Mouse (Mus musculus) kidney, postnatal 0 days (tissue): ENCODE measurements at regions not wholly inside any gene's neighbourhood (a gene's known extent, or its start where the extent isn't known, plus 50 kb on each side); places are given as distances from the start of the nearest gene placed in this dataset.
A peak's percentile ranks its signal among the peaks of the same experiment; 100 is the strongest.

Source experiments
- ATAC-seq: fragments of 200-750 bp; cut with Nextera tagmentation; replicated peaks from 2 replicates; pipeline ENCODE4 v1.8.0; 2017; ENCODE audit warnings: low read depth, moderate number of reproducible peaks, moderate TSS enrichment, moderate library complexity; ENCODE audit not compliant: low FRiP score
- DNase-seq: peaks from one replicate; pipeline ENCODE4 v3.0.0-alpha.2; 2016; ENCODE audit warnings: low spot score
- H3K27ac ChIP-seq: fragments of 300-500 bp; sonication (generic); 2 replicates; pipeline ENCODE4 v1.5.1; 2014; ENCODE audit warnings: mild to moderate bottlenecking
- H3K27me3 ChIP-seq: fragments of 300-500 bp; sonication (generic); 2 replicates; pipeline ENCODE4 v1.6.1; 2014; ENCODE audit warnings: low read length, mixed read lengths; ENCODE audit not compliant: insufficient read depth
- H3K36me3 ChIP-seq: fragments of 300-500 bp; sonication (generic); 2 replicates; pipeline ENCODE4 v1.6.1; 2014; ENCODE audit warnings: low read length, mixed read lengths; ENCODE audit not compliant: insufficient read depth
- H3K4me1 ChIP-seq: fragments of 300-500 bp; sonication (generic); replicated peaks from 2 replicates; pipeline ENCODE4 v1.6.1; 2014; ENCODE audit warnings: antibody characterized with exemption, low read length, mixed read lengths; ENCODE audit not compliant: insufficient read depth
- H3K4me2 ChIP-seq: fragments of 300-500 bp; sonication (generic); 2 replicates; pipeline ENCODE4 v1.6.1; 2014; ENCODE audit warnings: mild to moderate bottlenecking, low read length, moderate library complexity, mixed read lengths
- H3K4me3 ChIP-seq: fragments of 300-500 bp; sonication (generic); replicated peaks from 2 replicates; pipeline ENCODE4 v1.5.1; 2014; ENCODE audit warnings: low read depth, low read length
- H3K9ac ChIP-seq: fragments of 300-500 bp; sonication (generic); 2 replicates; pipeline ENCODE4 v1.6.1; 2014; ENCODE audit warnings: low read depth, low read length
- H3K9me3 ChIP-seq: fragments of 300-500 bp; sonication (generic); replicated peaks from 2 replicates; pipeline ENCODE4 v1.6.1; 2016; ENCODE audit warnings: low read length, inconsistent platforms, mixed read lengths
- CTCF ChIP-seq: IDR thresholded peaks from 2 replicates; pipeline ENCODE4 v1.5.1; 2016; ENCODE audit warnings: antibody characterized with exemption, low read depth, mild to moderate bottlenecking, moderate library complexity
- WGBS: fragments of 180-500 bp; shearing (Covaris S2); extraction: QIAGEN DNeasy Blood & Tissue Kit; methylation state at CpG from one replicate; pipeline ENCODE4 v1.1.7; 2014; 5-methylcytosine and 5-hydroxymethylcytosine counted together

DNA sequence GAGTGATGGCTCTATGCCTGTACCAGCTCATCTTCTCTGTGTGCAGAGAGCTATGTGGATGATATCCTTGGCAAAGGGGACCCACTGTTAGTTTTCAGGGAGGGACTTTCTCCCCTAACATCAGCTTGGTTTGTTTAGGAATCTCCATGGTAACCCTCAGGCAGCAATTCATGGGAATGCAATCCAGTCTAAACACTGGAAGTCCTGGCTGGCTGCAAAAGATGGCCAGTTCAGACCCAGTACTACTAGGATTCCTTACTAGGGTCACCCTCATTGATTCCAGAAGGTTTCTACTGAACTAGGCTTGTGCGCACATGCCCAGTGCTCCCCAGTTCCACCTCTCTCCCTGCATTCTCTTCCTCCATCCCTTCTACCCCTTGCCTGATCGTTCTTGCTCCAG is 642.8 kb downstream of the Slc22a22 start:
- WGBS: 95% methylated on average over 2 of the region's 2 CpGs
- TF ChIP-seq CTCF: no peak
- Histone ChIP-seq H3K4me3 (no peak overlapping the region), H3K9ac (no peak overlapping the region), H3K4me2 (no peak overlapping the region), H3K9me3 (no peaks in the 10 kb centered on the region), H3K36me3 (no peaks in the 10 kb centered on the region), H3K27ac (no peak overlapping the region), H3K27me3 (no peaks in the 10 kb centered on the region), H3K4me1 (no peaks in the 10 kb centered on the region)
- no peak for DNase-seq
- ATAC-seq: no peak

DNA sequence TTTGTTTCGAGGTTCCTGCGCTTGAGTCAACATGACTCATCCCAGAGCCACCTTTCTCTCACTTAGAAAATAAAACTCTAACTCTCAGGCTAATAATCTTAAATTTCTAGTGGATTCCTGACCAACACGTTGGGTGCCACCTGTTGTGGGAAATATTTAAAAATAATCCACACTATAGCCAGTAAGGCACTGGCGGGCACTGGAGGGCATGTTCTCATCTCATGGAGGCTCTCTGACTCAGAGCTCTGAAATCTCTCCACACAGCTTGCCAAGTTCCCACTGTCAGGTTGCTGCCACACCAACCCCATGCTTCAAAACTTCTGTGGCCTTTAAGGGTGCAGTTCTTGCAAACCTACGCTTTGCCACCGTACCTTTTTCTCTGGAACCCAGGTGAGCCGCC is 644.8 kb downstream of the Slc22a22 start:
- Histone ChIP-seq H3K36me3 (no peaks in the 10 kb centered on the region), H3K27me3 (no peaks in the 10 kb centered on the region), H3K4me1 (no peaks in the 10 kb centered on the region), H3K27ac (no peak overlapping the region), H3K9ac (no peak overlapping the region), H3K4me2 (no peak overlapping the region), H3K4me3 (no peak overlapping the region), H3K9me3 (no peaks in the 10 kb centered on the region)
- ATAC-seq (no peak), DNase-seq (no peak)
- TF ChIP-seq CTCF: no peak
- 94% methylated on average over 7 of the region's 7 CpGs for WGBS

DNA sequence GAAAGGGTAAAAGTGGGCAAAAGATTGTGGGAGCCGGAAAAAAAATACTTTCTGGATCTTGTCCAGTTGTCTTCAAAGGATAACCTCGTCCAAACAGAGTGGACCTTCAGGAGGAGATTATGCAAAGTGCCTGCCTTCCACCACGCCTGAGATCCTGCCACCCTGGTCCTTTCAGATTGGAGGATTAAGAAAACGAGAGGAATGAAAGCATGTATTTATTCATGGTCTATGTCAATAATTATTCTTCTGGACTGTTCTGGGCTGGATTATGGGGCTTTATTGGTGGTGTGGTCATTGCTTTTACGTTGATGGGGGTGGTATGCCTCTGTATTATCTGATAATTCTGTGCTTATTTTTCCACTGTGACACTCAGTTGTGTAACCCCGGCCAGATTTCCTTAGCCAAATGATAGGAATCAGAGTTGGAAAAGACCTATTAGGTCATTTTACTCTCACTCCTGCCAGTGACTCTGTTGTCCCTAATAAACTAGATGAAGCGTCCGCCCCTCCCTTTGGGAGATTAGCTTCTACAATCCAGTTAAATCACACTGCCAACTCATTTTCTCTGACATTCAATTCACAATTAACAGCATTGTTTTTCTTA is 656.3 kb downstream of the Slc22a22 start:
- no peaks in the 10 kb centered on the region for H3K4me1 ChIP-seq
- ATAC-seq (no peak), DNase-seq (no peak)
- no peaks in the 10 kb centered on the region for H3K36me3 ChIP-seq
- no peak overlapping the region for H3K4me2 ChIP-seq
- no peak for TF ChIP-seq CTCF
- WGBS: 69% methylated on average over 8 of the region's 8 CpGs
- H3K9me3 ChIP-seq: no peaks in the 10 kb centered on the region
- H3K27ac ChIP-seq: no peak overlapping the region
- no peak overlapping the region for H3K9ac ChIP-seq
- no peaks in the 10 kb centered on the region for H3K27me3 ChIP-seq
- no peak overlapping the region for H3K4me3 ChIP-seq

DNA sequence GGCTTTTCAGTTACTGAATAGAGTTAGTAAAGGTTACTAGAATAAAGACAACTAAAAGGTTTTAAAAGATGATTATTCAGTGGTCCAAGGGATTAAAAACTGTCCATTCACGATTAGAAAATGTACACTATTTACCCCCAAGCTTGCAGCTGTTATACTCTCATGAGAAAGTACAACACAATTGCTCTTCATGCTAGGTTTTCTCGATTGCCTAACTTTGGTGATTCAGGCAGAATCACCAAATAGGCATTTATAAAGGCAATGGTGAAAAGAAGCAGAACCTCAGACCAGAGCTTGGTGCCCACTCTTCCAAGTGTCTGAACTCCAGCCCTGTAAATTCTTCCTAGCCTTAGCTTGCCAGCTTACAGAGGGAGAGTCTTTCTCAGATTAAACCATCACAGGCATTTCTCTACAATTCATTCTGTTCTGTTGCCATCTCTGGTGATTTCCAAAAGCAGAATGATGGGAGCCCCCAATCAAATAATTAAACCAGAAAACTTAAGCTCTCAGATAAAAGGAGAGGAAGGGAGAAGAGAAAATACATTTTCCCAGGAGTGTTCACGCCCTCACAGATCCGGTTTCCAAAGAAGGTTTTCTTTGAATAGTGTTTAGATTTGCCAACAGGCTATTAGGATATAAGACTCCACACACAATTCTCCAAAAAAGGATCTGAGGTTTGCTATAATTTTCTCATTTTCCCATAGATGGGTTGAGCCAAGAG is 657.0 kb downstream of the Slc22a22 start:
- no peak overlapping the region for H3K4me3 ChIP-seq
- WGBS: 76% methylated on average over 4 of the region's 4 CpGs
- no peak overlapping the region for H3K9ac ChIP-seq
- TF ChIP-seq CTCF: no peak
- H3K4me1 ChIP-seq: no peaks in the 10 kb centered on the region
- no peak for DNase-seq
- no peaks in the 10 kb centered on the region for H3K36me3 ChIP-seq
- H3K9me3 ChIP-seq: no peaks in the 10 kb centered on the region
- H3K4me2 ChIP-seq: no peak overlapping the region
- no peak for ATAC-seq
- no peak overlapping the region for H3K27ac ChIP-seq
- no peaks in the 10 kb centered on the region for H3K27me3 ChIP-seq

DNA sequence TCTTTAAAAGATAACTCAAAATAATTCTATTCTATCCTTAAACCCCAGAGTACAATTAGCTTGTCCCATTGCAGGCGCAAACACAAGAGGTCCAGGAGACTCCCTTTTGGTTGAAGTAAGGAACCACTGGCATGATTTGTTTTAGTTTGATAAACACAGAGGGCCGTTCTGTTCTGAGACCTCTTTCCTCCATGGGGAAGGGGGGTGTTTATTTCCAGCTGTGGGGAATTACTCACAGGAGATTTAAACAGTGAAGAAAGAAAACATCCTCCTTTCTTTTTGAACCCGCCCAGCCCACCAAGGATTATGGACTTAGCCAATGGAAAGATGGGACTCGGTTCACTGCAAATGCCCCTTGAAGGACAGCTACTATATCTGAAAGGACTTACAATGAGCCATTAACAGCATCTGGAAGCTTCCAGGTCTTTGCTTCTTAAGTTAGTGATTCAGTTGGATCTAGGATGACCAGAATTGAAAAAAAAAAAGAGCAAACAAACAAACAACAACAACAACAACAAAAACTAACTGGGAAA is 659.2 kb downstream of the Slc22a22 start:
- 26% methylated on average over 4 of the region's 4 CpGs for WGBS
- H3K27ac ChIP-seq: no peak overlapping the region
- no peak for ATAC-seq

DNA sequence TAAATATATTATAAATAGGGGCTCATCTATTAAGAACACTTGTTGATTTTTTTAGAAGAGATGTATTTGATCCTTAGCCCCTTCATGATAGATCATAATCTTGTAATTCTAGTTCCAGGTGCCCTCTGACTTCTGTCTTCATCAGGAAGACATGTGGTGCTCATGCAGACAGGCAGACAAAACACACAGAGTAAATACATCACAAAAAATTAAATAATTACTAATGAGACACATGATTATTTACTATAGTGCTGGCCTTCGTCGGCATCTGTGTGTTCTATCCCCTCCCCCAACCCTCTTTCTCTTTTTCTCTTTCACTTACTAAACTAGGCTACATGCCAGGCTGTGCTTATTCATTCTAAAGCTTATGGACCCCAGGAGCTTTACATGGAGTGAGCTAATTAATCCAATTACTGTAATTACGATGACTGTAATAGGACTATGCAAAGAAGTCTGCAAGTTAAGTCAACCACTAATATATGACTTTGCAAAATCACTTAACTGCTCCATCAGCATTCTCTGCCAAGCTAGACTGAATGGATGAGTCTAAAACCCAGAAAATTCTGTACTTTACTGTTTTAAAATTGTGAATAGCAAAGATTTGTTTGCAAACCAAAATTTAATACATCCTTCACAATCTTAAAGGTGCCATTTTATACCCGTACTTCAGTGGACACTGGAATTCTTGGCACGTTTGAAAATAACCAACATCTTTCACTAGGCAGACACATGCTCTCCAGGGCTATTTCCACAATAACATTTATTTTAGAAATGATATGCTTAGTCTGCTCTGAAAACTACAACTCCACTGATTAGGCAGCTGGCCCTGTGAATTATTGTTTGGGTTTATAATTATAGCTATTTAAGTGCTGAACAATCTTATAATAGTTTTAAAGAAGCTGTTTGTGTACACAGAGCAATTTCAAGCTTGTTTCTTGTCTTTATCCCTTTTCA is 659.9 kb downstream of the Slc22a22 start:
- Histone ChIP-seq H3K36me3 (no peaks in the 10 kb centered on the region), H3K9ac (no peak overlapping the region), H3K4me1 (no peaks in the 10 kb centered on the region), H3K27ac (no peak overlapping the region), H3K27me3 (no peaks in the 10 kb centered on the region), H3K9me3 (no peaks in the 10 kb centered on the region), H3K4me2 (no peak overlapping the region), H3K4me3 (no peak overlapping the region)
- ATAC-seq: no peak
- 62% methylated on average over 5 of the region's 5 CpGs for WGBS
- TF ChIP-seq CTCF: no peak
- peak; percentile 16 for DNase-seq

More for the DNA sequence above, 659.2 kb downstream of the Slc22a22 start:
- H3K4me2 ChIP-seq: no peak overlapping the region
- H3K27me3 ChIP-seq: no peaks in the 10 kb centered on the region
- DNase-seq: peak; percentile 24
- H3K36me3 ChIP-seq: no peaks in the 10 kb centered on the region
- TF ChIP-seq CTCF: no peak
- no peak overlapping the region for H3K9ac ChIP-seq
- no peak overlapping the region for H3K4me3 ChIP-seq
- no peaks in the 10 kb centered on the region for H3K4me1 ChIP-seq
- H3K9me3 ChIP-seq: no peaks in the 10 kb centered on the region
